Mouse (Mus musculus) hindbrain, embryonic 16.5 days (tissue): ENCODE results near the gene Doxl2. TPM values are rescaled to one million over a fixed set of nuclear protein-coding genes. Genes with fewer than 3 reads are reported as not detected.
"Not testable (repeated sequence)": the region's sequence is repeated elsewhere in the genome, so short reads cannot be mapped to it uniquely, and the experiment has no call there.

Source experiments
- ATAC-seq: fragments of 200-750 bp; cut with Nextera tagmentation; 2 replicates; pipeline ENCODE4 v1.8.0; 2017; ENCODE audit warnings: moderate TSS enrichment, moderate library complexity
- H3K27ac ChIP-seq: fragments of 300-500 bp; sonication (generic); 2 replicates; pipeline ENCODE4 v1.5.1; 2014; ENCODE audit warnings: low read depth, mild to moderate bottlenecking, control low read depth, low read length, moderate library complexity
- H3K27me3 ChIP-seq: fragments of 300-500 bp; sonication (generic); replicated peaks from 2 replicates; pipeline ENCODE4 v1.6.1; 2014; ENCODE audit warnings: low read length; ENCODE audit not compliant: control insufficient read depth, insufficient read depth
- H3K36me3 ChIP-seq: fragments of 300-500 bp; sonication (generic); 2 replicates; pipeline ENCODE4 v1.6.1; 2014; ENCODE audit warnings: mild to moderate bottlenecking, low read length, moderate library complexity, mixed read lengths; ENCODE audit not compliant: control insufficient read depth, insufficient read depth
- H3K4me1 ChIP-seq: fragments of 300-500 bp; sonication (generic); 2 replicates; pipeline ENCODE4 v1.6.1; 2014; ENCODE audit warnings: low read depth, low read length; ENCODE audit not compliant: control insufficient read depth, insufficient read depth
- H3K4me2 ChIP-seq: fragments of 300-500 bp; sonication (generic); 2 replicates; pipeline ENCODE4 v1.6.1; 2014; ENCODE audit warnings: mild to moderate bottlenecking, low read length, control low read depth, moderate library complexity
- H3K4me3 ChIP-seq: fragments of 300-500 bp; sonication (generic); 2 replicates; pipeline ENCODE4 v1.5.1; 2014; ENCODE audit warnings: mild to moderate bottlenecking, low read length, control low read depth, moderate library complexity
- H3K9ac ChIP-seq: fragments of 300-500 bp; sonication (generic); 2 replicates; pipeline ENCODE4 v1.6.1; 2014; ENCODE audit warnings: low read depth, mild to moderate bottlenecking, control low read depth, low read length, moderate library complexity
- H3K9me3 ChIP-seq: fragments of 300-500 bp; sonication (generic); 2 replicates; pipeline ENCODE4 v1.6.1; 2014; ENCODE audit warnings: mild to moderate bottlenecking, low read length, moderate library complexity; ENCODE audit not compliant: control insufficient read depth
- WGBS: fragments of 180-500 bp; shearing (Covaris S2); extraction: QIAGEN DNeasy Blood & Tissue Kit; methylation state at CpG from one replicate; pipeline ENCODE4 v1.1.7; 2014; 5-methylcytosine and 5-hydroxymethylcytosine counted together
- polyA plus RNA-seq: library from polyadenylated mRNA; unstranded; fragments of >200 nt; fragmentation: Nextera tagmentation; extraction: Ambion mirVana; gene quantifications from 2 replicates; pipeline ENCODE4 v1.2.1, GENCODE M21; 2015

Doxl2 gene
- polyA plus RNA-seq, 1 experiment from 2014 or later = not detected

DNA sequence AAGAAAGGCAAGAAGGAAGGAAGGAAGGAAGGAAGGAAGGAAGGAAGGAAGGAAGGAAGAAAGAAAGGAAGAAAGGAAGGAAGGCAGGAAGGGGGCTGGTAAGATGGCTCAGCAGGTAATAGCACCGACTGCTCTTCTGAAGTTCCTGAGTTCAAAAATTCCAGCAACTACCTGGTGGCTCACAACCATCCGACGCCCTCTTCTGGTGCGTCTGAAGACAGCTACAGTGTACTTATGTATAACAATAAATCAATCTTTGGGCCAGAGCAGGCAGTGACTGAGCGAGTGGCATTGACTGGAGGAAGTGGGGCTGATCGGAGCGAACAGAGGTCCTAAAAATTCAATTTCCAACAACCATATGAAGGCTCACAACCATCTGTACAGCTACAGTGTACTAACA, 15.6 kb upstream of the Doxl2 start:
- not testable (repeated sequence) for H3K4me3 ChIP-seq, H3K27ac ChIP-seq, H3K9ac ChIP-seq, H3K9me3 ChIP-seq, H3K27me3 ChIP-seq, H3K4me1 ChIP-seq, ATAC-seq, H3K4me2 ChIP-seq, H3K36me3 ChIP-seq
- 30% methylated on average over 7 of the region's 7 CpGs for WGBS

DNA sequence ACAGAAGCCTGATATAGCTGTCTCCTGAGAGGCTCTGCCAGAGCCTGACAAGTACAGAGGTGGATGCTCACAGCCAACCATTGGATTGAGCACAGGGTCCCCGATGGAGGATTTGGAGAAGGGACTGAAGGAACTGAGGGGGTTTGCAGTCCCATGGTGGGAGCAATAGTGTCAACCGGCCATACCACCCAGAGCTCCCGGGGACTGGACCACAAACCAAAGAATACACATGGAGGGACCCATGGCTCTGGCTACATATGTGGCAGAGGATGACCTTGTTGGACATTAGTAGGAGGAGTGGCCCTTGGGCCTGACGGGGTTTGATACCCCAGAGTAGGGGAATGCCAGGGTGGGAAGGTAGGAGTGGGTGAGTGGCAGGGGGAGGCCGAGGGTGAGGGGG, 8.1 kb upstream of the Doxl2 start:
- not testable (repeated sequence) for H3K4me3 ChIP-seq, H3K9ac ChIP-seq, H3K4me1 ChIP-seq, H3K27me3 ChIP-seq, H3K27ac ChIP-seq, H3K36me3 ChIP-seq, H3K4me2 ChIP-seq, ATAC-seq, H3K9me3 ChIP-seq
- 94% methylated on average over 5 of the region's 5 CpGs for WGBS

DNA sequence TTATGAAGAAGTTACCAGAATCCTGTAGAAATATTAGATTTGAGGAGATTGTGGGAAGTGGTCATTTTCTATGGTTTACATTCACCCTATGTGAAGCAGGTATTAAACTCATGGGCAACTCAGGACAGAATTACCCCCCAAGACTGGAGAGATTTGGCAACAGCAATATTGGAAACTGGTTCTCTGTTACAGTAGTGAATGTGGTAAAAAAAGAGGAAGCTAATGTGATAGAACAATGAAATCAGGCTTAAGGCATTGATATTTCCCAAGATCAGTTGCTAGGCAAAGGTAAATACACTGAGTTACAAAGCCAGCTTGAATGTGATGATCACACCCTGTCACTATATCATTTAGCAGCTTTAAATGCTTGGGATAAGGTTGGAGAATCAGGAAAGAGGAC, 6.9 kb upstream of the Doxl2 start:
- no peak overlapping the region for H3K4me3 ChIP-seq
- H3K9ac ChIP-seq = no peak overlapping the region
- no peak for ATAC-seq

DNA sequence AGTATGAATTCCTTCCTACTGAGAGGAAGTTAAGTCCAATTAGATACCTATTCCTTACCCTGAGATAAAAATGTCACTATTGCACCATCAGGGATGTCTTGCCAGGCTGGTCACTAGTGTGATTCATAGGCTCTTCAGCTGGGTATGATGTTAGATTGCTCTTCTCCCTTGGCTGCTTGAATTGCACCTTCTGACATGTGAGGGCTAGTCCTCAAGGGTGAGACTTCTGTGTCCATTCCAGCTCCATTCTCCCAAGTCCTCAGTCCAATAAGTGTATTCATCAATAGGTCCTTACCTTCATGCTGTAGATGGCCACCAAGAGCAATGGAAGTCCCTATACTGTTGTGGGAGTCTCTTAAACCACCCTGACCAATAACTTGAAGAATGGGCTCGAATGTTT, 4.9 kb downstream of the Doxl2 start:
- H3K27ac ChIP-seq = no peak overlapping the region
- no peaks in the 10 kb centered on the region for H3K4me1 ChIP-seq
- no peak overlapping the region for H3K4me3 ChIP-seq
- ATAC-seq = no peak
- no peak overlapping the region for H3K4me2 ChIP-seq
- H3K9me3 ChIP-seq = no peaks in the 10 kb centered on the region
- 64% methylated on average over 1 of the region's 1 CpGs for whole genome bisulfite sequencing
- no peaks in the 10 kb centered on the region for H3K27me3 ChIP-seq
- H3K9ac ChIP-seq = no peak overlapping the region
- H3K36me3 ChIP-seq = no peaks in the 10 kb centered on the region

More for the DNA sequence above, 6.9 kb upstream of the Doxl2 start:
- H3K27me3 ChIP-seq = no peaks in the 10 kb centered on the region
- no peak overlapping the region for H3K4me2 ChIP-seq
- no peaks in the 10 kb centered on the region for H3K9me3 ChIP-seq
- H3K36me3 ChIP-seq = no peaks in the 10 kb centered on the region
- no peak overlapping the region for H3K27ac ChIP-seq
- H3K4me1 ChIP-seq = no peaks in the 10 kb centered on the region

DNA sequence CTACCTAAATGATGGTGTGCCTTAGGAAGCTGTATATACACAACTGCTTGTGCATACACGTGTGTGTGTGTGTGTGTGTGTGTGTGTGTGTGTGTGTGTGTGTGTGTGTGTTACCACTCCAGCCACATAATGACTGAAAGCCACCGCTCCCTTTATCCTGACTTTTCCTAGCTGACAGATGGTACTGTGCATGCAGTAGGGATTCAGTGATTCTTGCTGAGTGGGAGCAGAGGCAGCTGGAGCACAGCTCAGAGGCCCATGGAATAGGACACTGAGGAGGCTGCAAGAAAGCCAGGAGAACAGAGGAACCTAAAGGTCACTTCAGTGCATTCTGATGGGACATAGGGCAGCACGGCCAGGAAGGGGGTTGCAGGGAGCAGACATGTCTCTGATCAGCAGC, 7.5 kb downstream of the Doxl2 start:
- Histone ChIP-seq H3K27me3 (no peaks in the 10 kb centered on the region), H3K4me2 (no peak overlapping the region), H3K4me3 (no peak overlapping the region), H3K27ac (no peak overlapping the region), H3K36me3 (no peaks in the 10 kb centered on the region), H3K4me1 (no peaks in the 10 kb centered on the region), H3K9ac (no peak overlapping the region), H3K9me3 (no peaks in the 10 kb centered on the region)
- no peak for ATAC-seq
- 80% methylated on average over 3 of the region's 3 CpGs for WGBS

DNA sequence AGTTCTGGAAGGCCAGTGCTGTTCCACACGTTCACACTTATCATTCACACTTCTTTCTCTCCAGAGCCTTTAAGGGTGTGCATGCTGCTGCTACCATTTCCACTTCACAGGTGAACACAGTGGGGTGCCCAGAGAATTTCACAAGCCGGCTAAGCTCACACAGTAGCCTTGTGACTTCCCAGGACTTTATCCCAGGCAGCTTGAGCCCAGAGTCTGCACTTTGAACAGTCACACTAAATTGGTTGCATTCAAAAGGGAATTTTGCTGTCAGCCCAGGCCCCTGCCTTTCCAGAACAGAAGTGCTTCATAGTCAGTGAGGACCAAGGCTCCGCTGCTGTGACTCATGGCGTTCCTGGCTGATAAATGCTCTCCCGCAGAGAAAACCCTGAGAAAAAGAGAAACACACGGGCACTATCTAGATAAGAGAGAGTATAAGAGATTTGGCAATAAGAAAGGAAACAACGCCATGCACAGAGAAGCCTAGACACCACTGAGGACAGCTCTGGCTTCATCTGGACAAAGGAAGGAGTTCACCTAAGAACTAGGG, 11.8 kb downstream of the Doxl2 start, which contains the start of gene Svs1:
Gene Svs1 (plus strand): TSS at position 418 of the 547 bp plus-strand sequence.
- Histone ChIP-seq H3K27ac (no peak within 1 kb of the TSS), H3K4me3 (no peak within 1 kb of the TSS), H3K4me2 (no peak within 1 kb of the TSS), H3K9ac (no peak within 1 kb of the TSS), H3K27me3 (no peaks in the 10 kb centered on the region), H3K9me3 (no peaks in the 10 kb centered on the region), H3K36me3 (no peaks in the 10 kb centered on the region), H3K4me1 (no peaks in the 10 kb centered on the region)
- ATAC-seq = no peak
- WGBS = 53% methylated on average over 7 of the region's 7 CpGs

DNA sequence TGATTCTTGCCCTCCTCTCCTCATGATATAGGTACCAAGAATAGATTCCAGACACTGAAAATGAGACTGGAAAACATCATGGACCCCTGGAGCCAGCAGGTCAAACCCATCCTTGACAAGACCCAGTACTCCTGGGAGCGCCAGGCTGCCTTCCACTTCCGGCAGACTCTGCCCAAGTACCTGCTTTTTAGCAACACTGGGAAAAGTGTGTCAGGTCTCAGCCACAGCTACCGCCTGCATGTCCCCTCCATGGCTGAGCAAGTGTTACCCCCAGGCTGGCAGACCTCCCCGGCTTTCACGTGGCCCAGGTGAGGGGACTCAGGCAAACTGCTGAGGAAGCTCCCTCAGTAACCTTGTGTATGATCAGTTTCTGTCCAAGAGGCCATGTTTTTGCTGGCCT, 15.2 kb downstream of the Doxl2 start:
- H3K9me3 ChIP-seq = no peaks in the 10 kb centered on the region
- 94% methylated on average over 5 of the region's 5 CpGs for WGBS
- no peak for ATAC-seq

DNA sequence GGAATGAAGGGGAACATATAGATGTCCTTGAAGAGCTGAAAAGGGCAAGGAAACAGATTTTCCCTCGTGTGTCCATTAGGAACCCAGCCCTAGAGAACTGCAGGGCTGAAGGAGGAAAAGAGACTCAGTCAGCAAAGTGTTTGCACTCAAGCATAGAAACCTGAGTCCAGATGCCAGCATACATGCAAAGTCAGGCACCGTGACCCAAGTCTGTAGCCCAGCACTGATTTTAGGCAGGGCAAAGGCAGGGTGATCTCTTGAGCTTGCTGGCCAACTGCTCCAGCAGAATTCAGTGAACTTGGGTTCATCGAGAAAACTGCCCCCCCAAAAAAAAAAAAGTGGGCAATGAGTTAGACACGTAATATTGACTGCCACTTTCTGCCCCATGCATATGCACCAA, 17.2 kb downstream of the Doxl2 start:
- 83% methylated on average over 4 of the region's 4 CpGs for WGBS
- no peak overlapping the region for H3K4me3 ChIP-seq
- H3K36me3 ChIP-seq = no peaks in the 10 kb centered on the region

More for the DNA sequence above, 15.2 kb downstream of the Doxl2 start:
- H3K27me3 ChIP-seq = no peaks in the 10 kb centered on the region
- H3K27ac ChIP-seq = no peak overlapping the region
- H3K4me3 ChIP-seq = no peak overlapping the region
- no peak overlapping the region for H3K4me2 ChIP-seq
- no peaks in the 10 kb centered on the region for H3K36me3 ChIP-seq
- H3K4me1 ChIP-seq = no peaks in the 10 kb centered on the region
- H3K9ac ChIP-seq = no peak overlapping the region

DNA sequence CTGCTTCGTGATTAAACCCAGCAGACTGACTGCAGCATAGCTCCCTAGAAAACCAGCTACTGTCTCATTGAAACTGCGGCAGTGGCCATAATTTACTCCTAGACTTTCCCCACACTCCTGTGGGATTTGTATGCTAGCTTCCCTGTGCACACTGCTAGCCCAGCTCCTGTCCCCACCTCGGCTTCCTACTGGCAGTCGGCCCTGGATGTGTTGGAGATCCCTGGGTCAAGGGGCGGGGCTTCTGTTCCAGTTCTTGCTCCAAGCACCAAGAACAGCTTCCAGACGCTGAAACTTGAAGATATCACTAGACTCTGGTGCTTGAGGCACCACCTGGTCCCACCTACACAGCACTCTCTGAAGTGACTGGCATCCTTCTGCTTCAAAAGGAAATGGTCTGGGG, 23.4 kb downstream of the Doxl2 start:
- Histone ChIP-seq H3K4me1 (no peaks in the 10 kb centered on the region), H3K27ac (no peak overlapping the region), H3K4me2 (no peak overlapping the region), H3K9ac (no peak overlapping the region), H3K9me3 (no peaks in the 10 kb centered on the region), H3K36me3 (no peaks in the 10 kb centered on the region), H3K27me3 (no peaks in the 10 kb centered on the region), H3K4me3 (no peak overlapping the region)
- WGBS = 74% methylated on average over 6 of the region's 6 CpGs
- no peak for ATAC-seq

More for the DNA sequence above, 17.2 kb downstream of the Doxl2 start:
- Histone ChIP-seq H3K9ac (no peak overlapping the region), H3K4me1 (no peaks in the 10 kb centered on the region), H3K27me3 (no peaks in the 10 kb centered on the region), H3K4me2 (no peak overlapping the region), H3K9me3 (no peaks in the 10 kb centered on the region), H3K27ac (no peak overlapping the region)
- no peak for ATAC-seq

DNA sequence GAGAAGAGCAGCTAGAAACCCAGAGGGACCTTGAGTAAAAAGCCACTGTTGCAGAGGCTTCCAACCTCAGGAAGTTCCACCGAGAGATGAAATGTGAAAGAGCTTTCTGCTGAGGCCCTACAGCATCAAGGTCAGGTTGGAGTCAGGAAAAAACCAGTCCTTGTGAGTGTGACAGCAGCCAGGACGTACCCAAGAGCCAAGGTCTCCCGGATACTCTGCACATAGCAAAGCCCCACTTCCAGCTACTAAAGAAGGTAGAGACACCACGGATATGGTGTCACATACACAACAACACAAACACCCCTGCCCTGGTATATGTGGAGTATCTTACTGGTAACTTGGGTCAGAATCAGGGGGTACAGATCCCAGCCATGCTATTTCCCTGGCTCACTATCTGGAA, 24.0 kb downstream of the Doxl2 start:
- H3K36me3 ChIP-seq = no peaks in the 10 kb centered on the region
- 88% methylated on average over 4 of the region's 4 CpGs for WGBS
- no peak overlapping the region for H3K9ac ChIP-seq
- no peaks in the 10 kb centered on the region for H3K9me3 ChIP-seq
- no peak overlapping the region for H3K27ac ChIP-seq
- H3K4me3 ChIP-seq = no peak overlapping the region
- no peak for ATAC-seq
- no peaks in the 10 kb centered on the region for H3K4me1 ChIP-seq
- H3K27me3 ChIP-seq = no peaks in the 10 kb centered on the region
- no peak overlapping the region for H3K4me2 ChIP-seq
